Mouse (Mus musculus): ENCODE measurements around the gene Ccdc70.

DNA sequence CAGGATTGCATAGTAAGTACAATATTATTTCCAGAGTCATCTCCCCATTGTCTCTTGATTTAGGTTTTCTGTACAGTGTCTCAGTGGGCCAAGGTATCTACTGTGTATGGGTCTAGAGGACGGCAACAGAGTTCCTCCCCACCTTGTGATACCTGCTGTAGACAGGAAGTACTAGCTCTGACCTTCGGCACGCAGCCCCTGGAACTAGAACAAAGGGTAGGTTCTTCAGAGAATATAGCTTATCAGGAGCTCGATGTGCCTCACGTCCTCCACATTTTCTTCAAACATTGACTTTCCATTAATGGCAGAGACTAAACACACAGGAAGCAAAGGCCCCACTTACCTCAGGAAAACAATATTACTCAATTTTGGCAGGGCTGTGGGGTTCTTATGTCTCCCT, 49.9 kb downstream of the Ccdc70 start:
- TF ChIP-seq EP300 (IDR thresholded peaks at IDR 0.05; ENCODE audit: low read depth) (no peak), CTCF (IDR thresholded peaks at IDR 0.05; ENCODE audit: low read depth) (no peak)
